Mouse (Mus musculus): ENCODE data around the gene Slc6a20b. TPM values are rescaled to one million over a fixed set of nuclear protein-coding genes. Genes with fewer than 3 reads are reported as not detected.

Slc6a20b gene
- 0.26 TPM for polyA plus RNA-seq (2014; fragmentation: Illumina TruSeq; extraction: RNeasy Lipid Tissue Mini Kit (QIAGEN cat#74804))

GRCm38 (mm10) chr9:123632281-123632680, at the start of gene Slc6a20b:
TSS of gene Slc6a20b (minus strand) at chr9:123632565.

DNA sequence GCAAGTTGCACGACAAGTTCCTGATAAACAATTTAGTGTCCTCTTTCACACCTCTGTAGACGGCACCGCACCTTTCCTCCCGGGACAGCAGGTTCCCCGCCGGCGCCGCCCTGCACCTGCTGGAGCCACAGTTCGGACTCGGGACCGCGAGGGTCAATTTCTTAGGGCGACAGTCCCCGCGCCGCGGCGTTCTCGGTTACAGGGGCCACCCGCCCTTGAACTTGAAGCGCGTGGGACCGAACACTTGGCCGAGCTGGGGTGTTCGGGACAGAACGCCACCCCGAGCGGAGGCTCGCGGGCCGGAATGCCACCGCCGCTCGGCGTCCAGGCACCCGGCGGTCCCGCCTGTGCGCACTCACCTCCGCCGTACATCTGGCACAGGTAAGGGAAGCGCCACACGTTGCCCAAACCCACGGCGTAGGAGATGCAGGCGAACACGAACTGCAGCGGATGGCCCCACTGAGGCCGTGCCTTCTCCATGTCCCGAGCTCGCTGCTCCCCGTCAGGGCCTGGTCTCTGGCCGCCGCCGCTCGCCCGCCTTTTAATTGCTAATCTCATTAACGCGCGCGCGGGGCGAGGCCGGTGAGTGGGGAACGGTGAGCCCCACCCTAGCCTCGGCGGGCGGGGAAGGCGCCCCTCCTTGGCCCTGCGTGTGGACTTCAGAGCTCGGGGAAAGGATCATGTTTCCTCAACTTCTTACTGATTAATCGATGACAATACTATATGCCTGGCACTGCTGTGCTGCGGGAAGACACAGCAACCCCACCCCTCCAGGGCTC, 46.2 kb upstream of the Slc6a20b start, which contains the start of the genes Ccr9 and Slc6a20a:
Ccr9 (plus strand) TSS at position 113 of the 779 bp plus-strand sequence.
Slc6a20a (minus strand) TSS at position 559 of the 779 bp plus-strand sequence.

Other genes starting within 250 kb of the Slc6a20b start
- 20.3 TPM for gene Limd1, start 153.9 kb downstream of the Slc6a20b start, polyA plus RNA-seq (2014; fragmentation: Illumina TruSeq; extraction: RNeasy Lipid Tissue Mini Kit (QIAGEN cat#74804))
- gene Sacm1l, start 102.8 kb downstream of the Slc6a20b start, polyA plus RNA-seq (2014; fragmentation: Illumina TruSeq; extraction: RNeasy Lipid Tissue Mini Kit (QIAGEN cat#74804)): 201 TPM
- 0.54 TPM for gene Ccr9, start 45.9 kb upstream of the Slc6a20b start, polyA plus RNA-seq (2014; fragmentation: Illumina TruSeq; extraction: RNeasy Lipid Tissue Mini Kit (QIAGEN cat#74804))
- 1.1 TPM for gene Slc6a20a, start 46.3 kb upstream of the Slc6a20b start, polyA plus RNA-seq (2014; fragmentation: Illumina TruSeq; extraction: RNeasy Lipid Tissue Mini Kit (QIAGEN cat#74804))
- 205 TPM for gene Lztfl1, start 85.1 kb upstream of the Slc6a20b start, polyA plus RNA-seq (2014; fragmentation: Illumina TruSeq; extraction: RNeasy Lipid Tissue Mini Kit (QIAGEN cat#74804))
- gene Cxcr6, start 173.9 kb upstream of the Slc6a20b start, polyA plus RNA-seq (2014; fragmentation: Illumina TruSeq; extraction: RNeasy Lipid Tissue Mini Kit (QIAGEN cat#74804)): 4.3 TPM
- 21.8 TPM for gene Fyco1, start 219.3 kb upstream of the Slc6a20b start, polyA plus RNA-seq (2014; fragmentation: Illumina TruSeq; extraction: RNeasy Lipid Tissue Mini Kit (QIAGEN cat#74804))
- gene Xcr1, start 229.5 kb upstream of the Slc6a20b start, polyA plus RNA-seq (2014; fragmentation: Illumina TruSeq; extraction: RNeasy Lipid Tissue Mini Kit (QIAGEN cat#74804)): 0.80 TPM

All from ovary, adult 10 weeks (tissue).